Mouse (Mus musculus) neural tube, embryonic 12.5 days (tissue): Measurements from ENCODE around the gene Rsu1. TPM values are rescaled to one million over a fixed set of nuclear protein-coding genes. Genes with fewer than 3 reads are reported as not detected.

Experiments used
- ATAC-seq: fragments of 200-750 bp; cut with Nextera tagmentation; 2 replicates; pipeline ENCODE4 v1.8.0; 2017; ENCODE audit warnings: low read depth, mild to moderate bottlenecking, moderate TSS enrichment, moderate library complexity; ENCODE audit not compliant: low FRiP score
- H3K27ac ChIP-seq: fragments of 300-500 bp; sonication (generic); 2 replicates; pipeline ENCODE4 v1.5.1; 2016
- H3K27me3 ChIP-seq: fragments of 300-500 bp; sonication (generic); replicated peaks from 2 replicates; pipeline ENCODE4 v1.6.1; 2016; ENCODE audit warnings: mild to moderate bottlenecking
- H3K36me3 ChIP-seq: fragments of 300-500 bp; sonication (generic); 2 replicates; pipeline ENCODE4 v1.6.1; 2016; ENCODE audit warnings: mild to moderate bottlenecking
- H3K4me1 ChIP-seq: fragments of 300-500 bp; sonication (generic); 2 replicates; pipeline ENCODE4 v1.6.1; 2016
- H3K4me2 ChIP-seq: fragments of 300-500 bp; sonication (generic); replicated peaks from 2 replicates; pipeline ENCODE4 v1.6.1; 2016; ENCODE audit warnings: mild to moderate bottlenecking
- H3K4me3 ChIP-seq: fragments of 300-500 bp; sonication (generic); 2 replicates; pipeline ENCODE4 v1.5.1; 2016
- H3K9ac ChIP-seq: fragments of 300-500 bp; sonication (generic); 2 replicates; pipeline ENCODE4 v1.6.1; 2016; ENCODE audit warnings: mild to moderate bottlenecking
- H3K9me3 ChIP-seq: fragments of 300-500 bp; sonication (generic); 2 replicates; pipeline ENCODE4 v1.6.1; 2016; ENCODE audit warnings: mild to moderate bottlenecking
- WGBS: fragments of 180-500 bp; shearing (Covaris S2); methylation state at CpG from one replicate; pipeline ENCODE4 v1.1.7; 2016; 5-methylcytosine and 5-hydroxymethylcytosine counted together
- polyA plus RNA-seq: library from polyadenylated mRNA; unstranded; fragments of >200 nt; fragmentation: Nextera tagmentation; extraction: Ambion mirVana; gene quantifications from 2 replicates; pipeline ENCODE4 v1.2.1, GENCODE M21; 2016

Gene Rsu1
- polyA plus RNA-seq, 1 experiment from 2014 or later, result 73.4 TPM

DNA sequence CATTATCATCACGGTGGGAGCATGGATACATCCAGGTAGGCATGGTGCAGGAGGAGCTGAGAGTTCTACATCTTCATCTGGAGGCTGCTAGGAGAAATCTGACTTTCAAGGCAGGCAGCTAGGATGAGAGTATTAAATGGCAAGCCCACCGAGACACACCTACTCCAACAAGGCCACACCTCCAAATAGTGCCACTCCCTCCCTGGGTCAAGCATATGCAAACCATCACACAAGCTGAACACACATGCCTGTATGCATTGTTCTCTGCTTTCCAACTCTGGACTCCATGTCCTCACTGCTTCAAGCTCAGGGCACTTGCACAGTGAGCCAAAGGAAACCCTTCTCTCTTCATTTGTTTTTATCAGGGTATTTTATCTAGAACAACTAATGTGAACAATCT, 12.6 kb downstream of the Rsu1 start:
- no peak for ATAC-seq
- H3K36me3 ChIP-seq, result peaks cover 5% of the 10 kb centered on the region
- H3K27ac ChIP-seq, result no peak overlapping the region
- no peaks in the 10 kb centered on the region for H3K4me1 ChIP-seq
- H3K9ac ChIP-seq, result no peak overlapping the region
- no peak overlapping the region for H3K4me3 ChIP-seq
- no peak overlapping the region for H3K4me2 ChIP-seq
- H3K27me3 ChIP-seq, result no peaks in the 10 kb centered on the region
- H3K9me3 ChIP-seq, result peaks cover 4% of the 10 kb centered on the region; the same call in 1 of the 2 replicates
- 79% methylated on average over 2 of the region's 2 CpGs for WGBS

DNA sequence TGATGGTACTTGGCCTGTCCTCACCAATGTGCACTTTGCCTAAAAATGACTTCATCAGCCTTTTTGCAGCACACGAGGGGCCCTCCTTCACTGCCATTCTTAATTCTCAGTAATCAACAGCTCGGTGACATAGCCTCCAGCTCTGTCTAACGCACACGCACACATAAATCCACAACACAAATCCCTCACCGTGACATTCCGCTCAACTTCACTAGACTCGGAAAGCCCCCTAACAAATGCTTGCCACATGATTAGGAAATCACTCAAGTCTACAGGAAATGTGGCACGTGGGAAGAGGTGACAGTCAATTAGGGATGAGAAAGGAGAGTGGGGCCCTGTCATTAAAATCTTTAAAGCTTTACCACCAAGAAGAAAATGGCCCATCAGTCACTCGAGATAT, 30.5 kb downstream of the Rsu1 start:
- Histone ChIP-seq H3K9me3 (no peaks in the 10 kb centered on the region), H3K4me1 (no peaks in the 10 kb centered on the region), H3K9ac (no peak overlapping the region), H3K4me3 (no peak overlapping the region), H3K27ac (no peak overlapping the region), H3K27me3 (no peaks in the 10 kb centered on the region), H3K36me3 (no peaks in the 10 kb centered on the region), H3K4me2 (no peak overlapping the region)
- 42% methylated on average over 9 of the region's 9 CpGs for WGBS
- peak; percentile 26; the same call in 1 of the 2 replicates for ATAC-seq

DNA sequence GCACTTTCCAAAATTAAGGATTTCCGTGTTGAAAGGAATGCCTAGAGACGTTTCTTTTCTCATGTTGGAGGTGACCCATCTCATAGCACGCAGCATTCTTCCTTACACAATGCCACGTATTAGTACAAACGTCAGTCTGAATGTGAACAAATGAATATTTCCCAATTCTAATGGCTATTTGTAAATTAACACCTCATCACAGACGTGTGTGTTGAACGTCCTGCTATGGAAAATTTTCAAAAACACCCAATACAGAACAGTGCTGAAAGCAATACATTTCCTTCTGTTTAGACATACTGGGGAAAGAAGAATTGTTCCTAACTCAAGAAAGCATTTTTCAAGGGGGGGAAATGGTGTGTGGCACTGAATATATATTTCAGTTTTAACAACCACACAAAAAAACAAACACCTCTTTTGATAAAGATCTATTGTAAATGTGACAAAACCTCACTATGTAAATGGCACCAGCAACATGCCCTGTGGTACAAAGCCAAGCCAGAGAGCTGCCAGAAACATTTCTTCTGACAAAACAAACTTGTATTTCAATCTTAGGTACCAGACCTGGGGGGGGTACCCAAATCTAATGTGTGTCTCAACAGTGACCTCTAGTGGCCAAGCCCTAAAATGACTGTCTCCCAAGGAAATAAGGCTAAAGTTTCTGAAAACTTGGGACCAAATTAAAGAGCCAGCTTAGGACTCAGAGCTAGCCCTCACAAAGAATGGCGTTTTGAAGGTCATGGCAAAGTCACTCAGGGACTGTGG, 33.9 kb downstream of the Rsu1 start:
- Histone ChIP-seq H3K27me3 (no peaks in the 10 kb centered on the region), H3K9me3 (no peaks in the 10 kb centered on the region), H3K9ac (no peak overlapping the region), H3K4me3 (no peak overlapping the region), H3K27ac (no peak overlapping the region), H3K4me2 (no peak overlapping the region), H3K4me1 (peaks cover 7% of the 10 kb centered on the region), H3K36me3 (no peaks in the 10 kb centered on the region)
- no peak for ATAC-seq
- WGBS, result 69% methylated on average over 8 of the region's 8 CpGs

DNA sequence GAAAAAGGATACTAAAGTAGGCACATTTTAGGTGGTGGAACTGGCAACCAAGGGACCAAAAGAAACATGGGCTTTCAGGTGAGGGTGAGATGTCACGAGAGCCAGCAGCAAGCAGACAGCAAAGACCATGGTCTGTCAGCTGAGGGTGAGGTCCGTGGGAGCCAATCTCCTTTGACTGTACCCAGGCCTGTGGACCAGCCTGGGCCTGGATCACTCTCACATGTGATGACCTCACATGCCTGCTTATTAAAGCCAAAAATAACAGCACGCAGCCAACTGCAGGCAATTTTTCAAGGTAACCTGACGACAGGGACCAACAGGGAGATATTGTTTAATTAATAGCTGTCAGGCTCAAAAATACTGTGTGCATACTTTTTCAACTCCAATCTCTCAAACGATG, 35.5 kb downstream of the Rsu1 start:
- no peak for ATAC-seq
- Histone ChIP-seq H3K27me3 (no peaks in the 10 kb centered on the region), H3K4me2 (no peak overlapping the region), H3K4me1 (peaks cover 7% of the 10 kb centered on the region), H3K4me3 (no peak overlapping the region), H3K9me3 (no peaks in the 10 kb centered on the region), H3K27ac (no peak overlapping the region), H3K9ac (no peak overlapping the region), H3K36me3 (no peaks in the 10 kb centered on the region)
- WGBS, result 73% methylated on average over 5 of the region's 5 CpGs

DNA sequence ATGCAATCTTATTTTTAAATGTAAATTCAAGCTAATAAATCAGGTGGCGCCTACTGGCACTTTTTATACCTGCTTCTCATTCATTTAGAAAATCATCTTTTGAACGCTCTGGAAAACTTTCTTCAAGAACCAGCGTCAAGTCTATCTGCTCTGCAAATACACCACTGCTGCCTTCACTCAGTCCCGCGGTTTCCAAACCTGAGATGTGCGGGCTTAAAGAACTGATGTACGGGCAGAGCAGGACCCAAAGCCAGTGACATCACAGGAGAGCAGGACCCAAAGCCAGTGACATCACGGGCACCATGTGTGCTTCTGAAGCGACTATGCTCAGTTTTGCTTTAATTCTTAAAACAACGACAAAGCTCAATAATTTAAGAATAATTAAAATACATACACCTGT, 36.4 kb downstream of the Rsu1 start:
- Histone ChIP-seq H3K4me1 (peaks cover 7% of the 10 kb centered on the region), H3K9me3 (no peaks in the 10 kb centered on the region), H3K4me2 (no peak overlapping the region), H3K9ac (no peak overlapping the region), H3K27ac (no peak overlapping the region), H3K36me3 (no peaks in the 10 kb centered on the region), H3K4me3 (no peak overlapping the region), H3K27me3 (no peaks in the 10 kb centered on the region)
- 90% methylated on average over 10 of the region's 10 CpGs for WGBS
- ATAC-seq, result no peak

DNA sequence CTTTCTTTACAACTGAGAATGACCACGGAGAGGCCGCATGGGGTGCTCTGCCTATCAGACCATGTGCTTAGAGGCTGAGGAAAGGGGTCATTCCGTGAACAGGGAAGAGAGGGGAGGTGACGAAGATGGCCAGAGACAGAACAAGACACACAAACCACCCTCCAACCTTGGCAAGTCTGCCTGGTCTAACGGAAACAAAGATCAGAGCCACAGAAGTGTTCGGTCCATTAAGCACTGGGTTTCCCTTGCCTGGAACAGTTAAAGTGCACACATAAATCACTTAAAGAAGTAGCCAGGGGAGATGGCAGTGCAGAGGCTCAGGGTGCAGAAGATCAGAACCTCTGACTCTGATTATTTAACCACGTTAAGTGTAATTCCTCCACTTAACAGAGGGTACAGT, 37.3 kb downstream of the Rsu1 start:
- no peak overlapping the region for H3K4me3 ChIP-seq
- H3K9me3 ChIP-seq, result no peaks in the 10 kb centered on the region
- peak; percentile 35 for ATAC-seq
- no peak overlapping the region for H3K4me2 ChIP-seq
- H3K9ac ChIP-seq, result no peak overlapping the region
- H3K36me3 ChIP-seq, result no peaks in the 10 kb centered on the region
- no peak overlapping the region for H3K27ac ChIP-seq
- 13% methylated on average over 7 of the region's 7 CpGs for WGBS
- H3K4me1 ChIP-seq, result peaks cover 7% of the 10 kb centered on the region
- H3K27me3 ChIP-seq, result no peaks in the 10 kb centered on the region

DNA sequence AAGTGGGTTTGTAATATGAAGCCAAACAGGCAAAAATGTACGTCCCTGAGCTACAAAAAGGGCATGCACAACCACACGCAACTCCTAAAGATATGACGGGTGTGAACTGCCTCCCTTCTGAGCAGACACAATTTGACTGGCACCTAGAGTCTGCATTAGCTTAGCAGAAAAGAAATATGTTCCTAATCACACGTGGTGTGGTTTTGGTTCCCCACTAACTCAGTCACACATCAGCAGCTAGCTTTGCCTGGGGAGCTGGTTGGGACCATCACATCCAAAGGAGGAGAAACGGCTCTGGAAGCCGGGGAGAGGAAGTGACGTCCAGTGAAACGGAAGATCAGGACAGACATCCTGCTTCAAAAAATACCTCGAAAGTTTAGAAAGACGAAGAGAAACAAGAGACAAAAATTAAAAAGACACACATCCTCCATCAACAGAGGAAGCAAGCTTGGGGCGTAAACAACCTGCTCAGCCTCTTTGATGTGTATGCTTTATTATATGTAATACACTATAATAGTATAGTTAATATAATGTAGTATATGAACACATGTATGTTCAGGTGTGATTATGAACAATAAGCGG, 37.9 kb downstream of the Rsu1 start:
- no peaks in the 10 kb centered on the region for H3K36me3 ChIP-seq
- no peak for ATAC-seq
- H3K9me3 ChIP-seq, result no peaks in the 10 kb centered on the region
- 76% methylated on average over 12 of the region's 12 CpGs for WGBS
- H3K9ac ChIP-seq, result no peak overlapping the region
- no peak overlapping the region for H3K27ac ChIP-seq
- H3K4me3 ChIP-seq, result no peak overlapping the region
- no peaks in the 10 kb centered on the region for H3K27me3 ChIP-seq
- H3K4me1 ChIP-seq, result peaks cover 7% of the 10 kb centered on the region
- no peak overlapping the region for H3K4me2 ChIP-seq

DNA sequence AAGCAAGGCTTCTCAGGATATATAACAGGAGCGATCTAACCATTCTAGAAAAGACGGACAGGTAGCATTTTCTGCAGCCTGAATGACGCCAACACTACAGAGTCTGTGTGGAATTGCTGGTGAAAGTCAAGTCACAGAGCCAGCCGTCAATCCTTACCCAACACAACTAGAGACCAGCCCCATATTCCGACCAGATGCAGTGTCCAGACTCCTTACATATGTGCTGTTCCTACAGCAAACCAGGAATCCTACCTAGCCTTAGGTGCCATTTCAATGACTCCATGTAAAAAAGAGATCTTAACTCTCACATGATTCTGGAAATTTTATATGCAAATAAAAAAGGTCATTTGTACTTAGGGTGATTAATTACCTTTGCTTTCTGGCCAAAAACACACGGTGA, 38.9 kb downstream of the Rsu1 start:
- H3K9me3 ChIP-seq, result no peaks in the 10 kb centered on the region
- no peaks in the 10 kb centered on the region for H3K36me3 ChIP-seq
- H3K4me2 ChIP-seq, result no peak overlapping the region
- H3K27ac ChIP-seq, result no peak overlapping the region
- no peak overlapping the region for H3K4me3 ChIP-seq
- 84% methylated on average over 6 of the region's 6 CpGs for WGBS
- H3K9ac ChIP-seq, result no peak overlapping the region
- H3K4me1 ChIP-seq, result peaks cover 7% of the 10 kb centered on the region
- no peaks in the 10 kb centered on the region for H3K27me3 ChIP-seq
- no peak for ATAC-seq

DNA sequence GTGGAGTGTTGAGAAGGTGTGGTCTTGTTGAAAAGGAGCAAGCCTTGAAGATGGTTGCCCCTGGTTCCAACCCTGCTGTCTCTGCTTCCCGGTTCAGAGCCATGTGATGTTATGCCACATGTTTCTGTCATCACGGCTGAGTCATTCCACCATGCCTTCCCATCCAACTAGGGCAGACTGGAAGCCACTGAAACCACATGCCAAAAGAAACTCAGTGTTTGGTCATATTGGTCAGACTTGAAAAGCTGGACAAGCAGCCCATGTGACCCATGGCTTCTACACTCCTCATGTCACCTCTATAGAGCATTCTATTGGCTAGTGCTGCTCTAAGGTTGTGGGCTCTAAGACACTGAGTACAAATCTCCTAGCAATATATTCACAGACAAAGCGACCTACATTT, 41.5 kb downstream of the Rsu1 start:
- Histone ChIP-seq H3K4me1 (peaks cover 12% of the 10 kb centered on the region), H3K4me2 (no peak overlapping the region), H3K9ac (no peak overlapping the region), H3K4me3 (no peak overlapping the region), H3K27me3 (no peaks in the 10 kb centered on the region), H3K36me3 (no peaks in the 10 kb centered on the region), H3K27ac (no peak overlapping the region), H3K9me3 (no peaks in the 10 kb centered on the region)
- 86% methylated on average over 3 of the region's 3 CpGs for WGBS
- ATAC-seq, result no peak

DNA sequence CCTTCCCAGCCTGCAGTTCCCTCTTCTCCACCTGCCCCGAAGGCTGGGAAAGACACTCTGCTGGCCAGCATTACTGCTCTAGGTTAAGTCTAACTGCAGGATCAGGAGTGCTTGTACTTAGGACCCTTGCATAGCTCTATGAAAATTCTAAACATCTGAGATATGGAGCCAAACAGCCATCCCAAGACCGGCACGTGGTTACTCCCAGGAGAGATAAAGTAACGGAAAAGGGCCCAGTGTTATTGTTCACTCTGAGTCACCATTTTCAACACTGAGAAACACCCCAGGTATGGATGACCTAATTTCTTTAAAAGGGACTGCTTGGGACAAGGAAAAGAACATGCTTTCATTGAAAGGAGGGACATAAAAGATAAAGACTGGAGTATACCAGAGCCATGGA, 45.2 kb downstream of the Rsu1 start:
- WGBS, result 89% methylated on average over 4 of the region's 4 CpGs
- Histone ChIP-seq H3K4me1 (0 out of 2 replicates have a peak, but pooled peaks cover 5% of the 10 kb centered on the region), H3K9ac (no peak overlapping the region), H3K4me2 (no peak overlapping the region), H3K4me3 (no peak overlapping the region), H3K36me3 (no peaks in the 10 kb centered on the region), H3K27ac (no peak overlapping the region), H3K9me3 (no peaks in the 10 kb centered on the region), H3K27me3 (no peaks in the 10 kb centered on the region)
- ATAC-seq, result no peak

DNA sequence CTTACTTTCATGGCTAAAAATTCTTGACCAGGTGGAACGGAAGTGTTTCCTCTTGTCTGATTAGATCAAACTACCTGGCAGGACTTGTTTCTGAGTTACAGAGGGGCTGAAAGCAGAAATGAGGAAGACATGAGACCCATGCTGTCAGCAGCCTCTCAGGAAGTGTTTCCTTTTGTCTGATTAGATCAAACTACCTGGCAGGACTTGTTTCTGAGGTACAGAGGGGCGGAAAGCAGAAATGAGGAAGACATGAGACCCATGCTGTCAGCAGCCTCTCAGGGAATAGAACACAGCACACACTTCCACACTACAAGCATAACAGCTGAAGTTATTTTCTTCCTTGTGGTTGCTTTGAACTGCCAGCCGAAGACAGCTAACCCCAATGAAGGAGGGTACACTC, 46.7 kb downstream of the Rsu1 start:
- Histone ChIP-seq H3K27me3 (no peaks in the 10 kb centered on the region), H3K4me1 (0 out of 2 replicates have a peak, but pooled peaks cover 5% of the 10 kb centered on the region), H3K4me2 (no peak overlapping the region), H3K27ac (no peak overlapping the region), H3K36me3 (no peaks in the 10 kb centered on the region), H3K9ac (no peak overlapping the region), H3K4me3 (no peak overlapping the region), H3K9me3 (no peaks in the 10 kb centered on the region)
- ATAC-seq, result no peak
- WGBS, result 95% methylated on average over 3 of the region's 3 CpGs

DNA sequence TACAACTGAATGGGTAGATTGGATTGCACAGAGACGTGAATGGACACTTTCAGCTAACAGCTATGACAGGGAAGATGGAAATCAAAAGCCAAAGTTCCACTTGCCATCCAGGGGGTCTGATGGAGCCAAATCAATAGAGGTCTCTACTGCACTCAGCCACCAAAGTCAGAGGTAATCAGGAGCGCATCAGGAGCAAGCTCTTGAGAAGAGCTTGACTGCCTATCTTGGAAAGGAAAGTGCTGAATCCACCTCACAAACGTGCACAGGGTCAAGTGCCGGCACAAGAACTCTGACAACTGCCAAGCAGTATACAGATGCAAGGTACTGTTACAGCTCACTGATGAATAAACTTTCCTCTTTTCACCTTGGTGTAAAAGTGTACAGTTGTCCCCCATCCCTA, 47.8 kb downstream of the Rsu1 start:
- no peak overlapping the region for H3K4me3 ChIP-seq
- H3K9ac ChIP-seq, result no peak overlapping the region
- no peak for ATAC-seq
- no peaks in the 10 kb centered on the region for H3K36me3 ChIP-seq
- 0 out of 2 replicates have a peak, but pooled peaks cover 5% of the 10 kb centered on the region for H3K4me1 ChIP-seq
- no peak overlapping the region for H3K4me2 ChIP-seq
- 87% methylated on average over 4 of the region's 4 CpGs for WGBS
- no peaks in the 10 kb centered on the region for H3K27me3 ChIP-seq
- no peaks in the 10 kb centered on the region for H3K9me3 ChIP-seq
- H3K27ac ChIP-seq, result no peak overlapping the region

DNA sequence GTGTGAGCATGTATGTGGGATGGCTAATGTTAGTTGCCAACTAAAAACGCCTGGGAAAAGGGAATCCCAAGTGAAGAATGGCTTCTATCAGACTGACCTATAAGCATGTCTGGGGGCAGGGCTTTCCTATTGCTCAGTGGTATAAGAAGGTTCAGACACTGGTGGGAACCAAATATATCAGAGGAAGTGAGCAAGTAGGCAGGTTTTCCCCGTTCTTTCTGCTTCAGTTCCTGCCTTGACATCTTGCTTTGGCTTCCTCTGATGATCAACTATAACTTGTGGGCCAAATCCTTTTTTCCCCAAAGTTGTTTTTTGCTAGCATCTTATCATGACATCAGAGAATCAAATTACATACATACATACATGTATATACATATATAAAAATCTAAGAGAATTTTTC, 51.1 kb downstream of the Rsu1 start:
- Histone ChIP-seq H3K27me3 (no peaks in the 10 kb centered on the region), H3K27ac (no peak overlapping the region), H3K4me2 (no peak overlapping the region), H3K36me3 (no peaks in the 10 kb centered on the region), H3K4me1 (no peaks in the 10 kb centered on the region), H3K9ac (no peak overlapping the region), H3K9me3 (no peaks in the 10 kb centered on the region), H3K4me3 (no peak overlapping the region)
- ATAC-seq, result no peak
- WGBS, result 91% methylated on average over 2 of the region's 2 CpGs
